Mouse (Mus musculus) right cerebral cortex, adult 18-20 months (tissue): ENCODE data around the gene Msantd2.

Source experiments
- DNase-seq: peaks from one replicate; pipeline ENCODE4 v3.0.0; 2022; ENCODE audit warnings: mixed read lengths

Gene Msantd2

DNA sequence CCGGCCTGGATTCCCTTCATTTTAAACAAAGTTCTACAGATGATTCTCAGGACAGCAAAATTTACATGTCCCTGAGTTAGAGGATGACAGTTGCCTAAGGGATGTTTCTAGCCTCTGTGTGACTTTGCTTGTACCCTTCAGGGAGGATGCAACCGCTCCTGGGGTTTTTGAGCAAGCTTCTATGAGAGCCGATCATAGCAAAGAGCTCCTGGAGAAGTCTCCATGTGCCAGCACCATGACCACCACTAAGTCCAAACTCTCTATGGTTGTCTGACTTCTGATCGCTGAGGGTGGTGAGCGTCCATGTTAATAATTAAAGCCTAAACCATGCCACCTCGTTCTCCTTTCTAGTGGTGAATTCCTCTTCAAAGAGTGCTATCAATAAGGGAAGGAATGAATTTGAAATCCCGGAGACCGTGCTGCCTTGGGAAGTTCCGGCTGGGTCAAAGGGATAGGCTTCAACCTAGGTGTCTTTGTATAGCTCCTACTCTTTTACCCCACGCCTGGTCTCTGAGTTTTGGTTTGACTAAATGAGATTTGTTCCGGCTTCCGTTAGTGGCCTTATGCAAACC, 54.8 kb downstream of the Msantd2 start:
- no peak for DNase-seq

DNA sequence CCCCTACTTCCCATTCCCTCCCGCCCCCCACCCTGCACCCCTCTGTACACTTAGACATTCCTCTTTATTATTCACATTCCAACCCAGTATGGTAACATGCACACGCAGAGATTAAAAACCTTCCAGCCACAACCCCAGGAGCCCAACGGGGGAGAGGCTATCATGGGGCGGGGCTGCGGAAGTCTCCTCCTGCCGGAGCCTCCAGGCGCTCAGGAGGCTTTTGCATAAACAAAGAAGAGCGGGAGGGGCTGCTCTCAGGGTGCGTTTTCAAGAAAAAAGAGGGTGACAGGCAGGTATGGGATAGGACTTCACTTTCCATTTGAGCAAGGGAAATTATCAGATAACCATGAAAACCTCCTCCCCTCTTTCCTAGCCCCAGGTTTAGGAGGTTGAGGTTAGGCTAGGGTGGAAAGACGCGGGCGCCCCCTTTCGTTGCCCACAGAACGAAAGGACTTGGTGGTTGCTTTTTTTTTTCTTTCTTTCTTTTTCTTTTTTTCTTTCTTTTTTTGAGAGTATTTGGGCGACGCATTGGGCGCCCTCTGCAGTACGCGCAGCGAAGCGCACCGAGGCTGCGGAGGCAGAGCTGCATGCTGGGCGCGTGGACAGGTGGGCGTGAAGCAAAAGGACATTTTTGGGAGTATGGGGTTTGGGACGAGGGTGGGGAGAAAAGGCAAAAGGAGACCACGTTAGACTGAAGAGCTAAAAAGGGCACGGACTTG, 55.5 kb downstream of the Msantd2 start:
- DNase-seq, result peak; percentile 80

DNA sequence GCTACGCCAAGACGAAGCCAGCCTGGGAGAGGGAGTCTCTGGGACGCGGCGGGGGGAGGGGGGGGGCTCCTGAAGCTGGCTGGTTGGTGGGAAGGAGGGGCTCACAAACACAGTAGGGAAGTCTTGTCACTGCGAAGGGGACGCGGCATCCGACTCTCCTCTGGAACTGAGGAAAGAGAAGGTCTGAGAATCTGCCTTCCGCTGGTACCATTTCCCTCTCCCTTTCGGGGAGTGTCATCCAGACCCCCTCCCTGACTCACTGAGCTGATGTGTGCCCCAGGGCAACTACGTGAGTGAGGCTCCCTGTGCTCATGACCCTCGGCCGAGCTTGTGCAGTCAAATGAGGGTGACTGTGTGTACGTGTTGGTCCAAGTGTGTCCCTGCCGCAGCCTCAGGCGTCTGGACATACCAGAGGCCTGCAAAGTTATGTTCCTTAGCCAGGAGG, 56.1 kb downstream of the Msantd2 start:
- peak; percentile 13 for DNase-seq

DNA sequence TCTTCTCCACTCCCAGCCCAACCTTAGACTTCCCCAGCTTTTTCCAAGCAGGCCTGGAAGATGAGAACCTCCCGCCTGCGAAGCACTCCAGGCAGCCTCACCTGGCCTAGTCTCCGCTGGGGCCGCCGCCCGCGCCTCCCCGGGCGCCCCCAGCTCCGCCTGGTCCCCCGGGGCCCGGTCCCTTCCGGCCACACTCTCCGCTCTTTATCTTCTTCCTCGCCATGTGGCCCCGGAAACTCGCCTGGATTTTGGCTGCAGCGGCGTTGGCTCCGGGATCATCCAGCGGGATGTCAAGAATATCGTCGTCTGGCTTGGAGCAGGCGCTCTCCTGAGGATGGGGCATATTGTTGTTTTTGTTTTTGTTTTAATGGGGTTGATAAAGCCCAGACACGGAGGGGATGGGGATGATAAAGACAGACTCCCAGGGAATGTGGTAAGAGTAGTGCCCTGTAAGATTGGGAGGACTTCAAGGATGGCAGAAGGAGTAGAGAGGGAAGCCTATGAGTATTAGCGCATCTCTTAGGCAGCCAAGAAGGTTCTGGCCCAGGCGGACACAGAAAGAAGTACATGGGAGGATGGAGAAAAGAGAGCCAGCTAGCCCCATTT, 56.8 kb downstream of the Msantd2 start:
- DNase-seq, result peak; percentile 22

DNA sequence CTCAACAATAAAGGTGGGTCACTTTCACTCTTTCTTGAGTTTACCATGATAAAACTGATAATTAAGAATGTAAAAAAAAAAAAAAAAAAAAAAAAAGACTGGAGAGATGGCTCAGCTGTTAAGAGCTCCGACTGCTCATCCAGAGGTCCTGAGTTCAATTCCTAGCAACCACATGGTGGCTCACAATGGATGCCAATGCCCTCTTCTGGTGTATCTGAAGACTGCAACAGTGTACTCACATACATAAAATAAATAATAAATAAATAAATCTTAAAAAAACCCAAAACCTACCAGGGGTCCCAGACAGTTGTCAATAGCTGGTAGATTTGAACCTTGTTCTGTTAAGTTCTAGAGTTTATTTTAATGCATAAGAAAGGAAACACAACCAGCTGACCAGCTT, 57.8 kb downstream of the Msantd2 start:
- DNase-seq, result no peak

DNA sequence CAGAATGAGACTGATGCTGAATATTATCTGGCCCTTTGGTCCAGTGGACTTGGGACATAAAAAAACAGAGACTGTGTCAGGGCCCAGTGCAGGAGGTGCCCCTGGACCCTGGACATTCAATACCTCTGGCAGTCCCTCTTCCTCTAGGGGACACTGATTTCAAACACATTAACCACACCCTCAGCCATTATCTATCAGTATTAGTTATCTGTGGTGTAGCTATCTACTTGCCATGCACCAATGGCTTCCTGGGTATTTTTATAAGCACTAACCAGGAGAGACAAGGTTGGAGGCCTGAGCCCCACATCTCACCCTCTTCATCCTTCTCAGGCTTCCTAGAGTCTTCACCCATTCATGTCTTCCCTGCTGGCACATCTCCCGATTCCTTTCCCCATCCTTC, 61.3 kb downstream of the Msantd2 start:
- DNase-seq, result no peak

DNA sequence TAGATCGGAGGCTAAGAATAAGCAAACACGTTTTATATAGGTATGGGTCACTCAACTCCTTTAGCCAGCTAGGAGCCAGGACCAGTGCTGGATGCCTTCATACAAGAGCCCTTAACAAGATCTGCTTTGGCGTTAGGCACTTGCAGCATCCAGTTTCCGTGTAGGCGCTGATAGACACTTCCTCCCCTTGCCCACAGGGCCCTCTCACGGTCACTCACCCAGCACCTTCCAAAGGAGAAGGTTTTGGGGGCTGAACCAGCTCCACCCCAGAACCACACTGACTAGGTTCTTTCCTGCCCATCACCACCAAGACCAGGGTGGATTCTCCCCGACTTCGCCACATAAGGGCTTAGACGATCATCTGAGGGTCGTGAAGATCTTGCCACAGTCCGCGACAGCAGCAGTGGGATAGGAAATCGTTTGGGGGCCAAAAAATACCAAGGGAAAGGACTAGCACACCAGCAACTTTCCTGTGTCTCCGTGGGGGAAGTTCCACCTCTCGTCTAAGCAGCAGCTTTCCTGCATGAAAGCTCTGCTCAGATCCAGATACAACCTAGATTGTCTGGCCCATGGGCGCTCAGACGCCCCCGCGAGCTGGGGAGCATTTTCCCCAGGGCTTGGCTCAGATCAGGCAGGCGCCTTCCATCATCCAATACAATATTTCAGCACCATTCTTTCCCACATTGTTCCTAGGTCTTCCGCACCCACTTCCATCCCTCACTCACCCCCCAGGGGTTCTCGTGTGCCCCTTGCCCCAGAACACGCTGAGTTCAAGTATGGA, 62.8 kb downstream of the Msantd2 start:
- no peak for DNase-seq

DNA sequence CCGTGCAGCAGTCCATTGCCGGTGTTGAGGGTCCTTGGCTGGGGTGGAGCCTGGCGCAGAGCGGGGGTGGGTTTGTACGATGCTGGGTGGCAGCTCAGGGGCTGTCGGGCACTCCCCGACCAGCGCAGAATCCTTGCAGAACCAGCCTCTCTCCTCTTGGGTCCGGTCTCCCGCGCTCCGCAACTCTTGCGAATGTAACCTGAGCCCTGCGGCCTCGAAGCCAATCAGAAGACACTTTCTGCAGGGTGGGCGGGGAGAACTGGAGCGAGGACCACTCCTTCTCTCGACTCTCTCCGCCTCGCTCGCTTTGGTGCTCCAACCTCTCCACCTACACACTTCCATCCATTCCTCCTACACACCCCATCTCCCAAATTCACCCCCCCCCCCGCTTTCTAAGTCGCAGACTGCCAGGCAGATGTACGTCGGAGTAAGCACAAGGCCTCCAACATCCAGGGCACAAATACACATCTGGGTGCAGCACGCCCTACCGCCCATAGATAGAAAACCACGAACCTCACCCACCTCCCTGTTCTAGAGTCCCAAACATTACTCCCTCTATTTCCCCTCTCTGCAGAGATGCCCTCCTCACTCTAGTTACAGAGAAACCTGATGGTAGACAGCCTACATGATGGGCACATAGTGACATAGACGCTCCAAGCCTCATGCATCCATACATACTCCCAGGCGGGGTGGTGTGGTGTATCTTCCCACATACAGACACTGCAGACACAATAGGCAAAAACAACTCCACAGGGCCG, 63.6 kb downstream of the Msantd2 start, which contains the start of gene Nrgn:
TSS of gene Nrgn (minus strand) at position 369 of the 758 bp plus-strand sequence.
- DNase-seq, result peak; percentile 95

DNA sequence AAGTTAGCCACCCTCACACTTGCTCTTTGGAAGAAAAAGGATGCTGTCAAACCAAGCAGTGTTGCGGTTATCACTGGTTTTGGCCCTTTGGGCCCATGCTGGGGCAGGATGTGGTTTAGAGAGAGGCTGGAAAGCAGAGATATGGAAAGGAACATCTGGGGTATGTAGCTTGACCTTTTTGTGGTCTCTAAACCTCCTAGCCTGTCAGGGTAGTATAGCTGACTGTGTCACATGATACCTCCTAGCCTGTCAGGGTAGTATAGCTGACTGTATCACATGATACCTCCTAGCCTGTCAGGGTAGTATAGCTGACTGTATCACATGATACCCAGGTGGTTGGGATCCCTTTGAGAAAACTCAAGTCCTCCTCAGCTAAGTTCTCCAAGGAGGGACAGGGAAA, 65.2 kb downstream of the Msantd2 start:
- DNase-seq, result no peak

DNA sequence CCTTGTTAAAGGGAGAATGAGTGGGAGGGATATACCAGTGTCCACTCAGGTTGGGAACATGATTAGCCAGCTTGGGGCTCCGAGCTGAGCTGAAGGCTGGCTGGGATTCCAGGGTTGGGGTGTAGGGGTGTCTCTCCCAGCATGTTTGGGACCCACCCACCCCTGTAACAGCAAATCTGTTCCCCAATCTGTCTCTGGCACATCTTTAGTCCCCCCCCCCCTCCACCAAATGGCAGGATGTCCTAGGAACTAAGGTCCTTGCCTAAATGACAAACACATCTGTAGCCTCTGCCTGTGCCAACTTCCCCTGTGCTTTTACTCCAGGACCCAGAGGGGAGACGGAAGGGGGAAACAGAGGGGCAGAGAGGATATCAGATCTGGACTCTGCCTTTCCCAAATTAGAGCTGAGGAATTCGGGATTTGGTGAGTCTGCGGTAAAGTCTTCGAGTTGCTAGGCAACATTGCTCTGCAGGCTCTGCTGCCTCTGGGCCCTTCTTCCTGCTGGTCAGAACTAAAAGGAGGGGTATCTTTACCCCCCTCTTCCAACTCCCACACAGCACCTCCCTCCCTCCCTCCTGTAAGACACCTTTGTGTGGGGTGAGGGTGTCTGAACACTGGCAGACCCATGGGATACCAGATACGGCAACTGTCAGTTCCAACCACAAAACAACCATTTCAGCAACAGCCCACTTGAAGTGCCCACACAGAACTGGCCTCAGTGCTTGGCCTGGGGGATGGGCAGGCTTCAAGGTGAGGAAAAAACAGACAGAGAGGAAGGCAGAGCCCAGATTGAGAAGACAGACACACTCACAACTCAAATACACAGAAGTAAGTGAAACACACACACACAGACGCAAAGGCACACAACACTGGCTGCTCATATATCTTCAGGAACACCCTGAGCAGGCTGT, 66.0 kb downstream of the Msantd2 start, which contains the start of gene Siae:
TSS of gene Siae (plus strand) at position 861 of the 911 bp plus-strand sequence.
- peak; percentile 73 for DNase-seq

DNA sequence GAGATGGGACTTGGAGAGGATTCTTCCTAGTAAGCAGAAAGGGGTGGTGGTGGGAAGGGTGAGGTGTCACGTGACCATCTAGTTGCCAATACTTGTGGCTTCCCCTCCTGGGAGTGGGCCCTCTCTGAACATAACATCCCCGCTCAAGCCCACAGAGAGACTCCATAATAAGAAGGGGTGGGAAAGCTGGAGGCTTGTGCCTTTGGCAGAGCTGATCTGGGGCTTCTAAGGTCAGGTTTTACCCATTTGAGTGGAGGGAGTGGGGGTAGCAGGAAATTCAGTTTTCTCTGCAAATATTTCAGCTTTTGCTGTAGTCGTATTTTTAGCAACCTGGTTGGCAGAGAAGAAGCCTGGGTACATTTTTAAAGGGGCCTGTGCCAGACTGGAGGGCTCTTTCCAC, 67.2 kb downstream of the Msantd2 start:
- no peak for DNase-seq

DNA sequence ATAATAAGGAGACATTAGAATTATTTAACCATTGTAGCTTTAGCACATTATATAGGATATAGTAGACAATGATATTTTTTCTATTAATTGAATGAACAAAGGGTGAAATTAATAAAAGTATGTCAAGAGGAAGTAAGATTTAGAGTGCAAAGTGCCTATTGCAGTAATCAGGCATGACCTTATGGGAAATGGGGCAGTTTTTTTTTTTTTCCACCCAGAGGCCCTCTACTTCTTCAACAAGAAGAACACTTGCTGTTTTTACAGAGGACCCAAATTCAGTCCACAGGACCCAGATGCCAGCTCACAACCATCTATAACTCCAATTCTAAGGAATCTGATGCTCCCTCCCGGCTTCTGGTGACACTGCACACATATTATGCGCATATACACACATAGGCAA, 71.5 kb downstream of the Msantd2 start:
- no peak for DNase-seq

DNA sequence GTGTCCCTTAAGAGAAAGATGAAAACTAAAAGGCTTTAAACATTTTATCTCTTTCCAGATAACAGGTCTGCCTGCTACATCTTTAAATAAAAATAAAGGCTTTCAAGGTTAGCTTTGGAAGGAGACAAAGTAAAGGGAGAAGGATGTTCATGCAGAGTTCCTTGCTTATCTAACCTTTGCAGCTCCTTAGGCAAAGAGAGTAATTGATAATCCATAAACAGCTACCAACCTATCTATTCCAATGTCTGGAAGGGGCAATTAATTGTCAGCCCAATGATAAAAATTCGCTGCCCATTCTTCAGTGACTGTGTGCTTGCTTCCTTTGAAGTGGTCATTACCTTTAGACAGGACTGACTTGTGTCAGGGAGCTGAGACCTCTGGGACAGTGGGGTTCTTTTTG, 74.7 kb downstream of the Msantd2 start:
- DNase-seq, result no peak

DNA sequence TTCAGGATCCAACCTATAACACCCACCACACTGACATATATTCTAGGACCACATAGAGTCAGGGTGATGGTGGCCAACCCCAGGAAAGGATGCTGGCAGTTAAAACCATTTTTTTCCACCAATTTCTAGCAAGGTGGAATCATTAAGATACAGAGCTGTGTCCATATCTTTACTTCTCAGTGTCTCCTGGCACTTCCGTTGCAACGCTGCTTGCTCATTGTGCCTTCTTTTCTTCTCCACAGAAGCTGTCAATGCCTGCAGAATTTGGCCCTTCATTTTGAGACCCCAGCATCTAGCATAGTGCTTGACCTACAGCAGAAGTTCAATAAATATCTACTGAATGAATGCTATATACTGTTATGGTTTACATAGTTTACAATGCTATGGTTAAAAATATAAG, 77.9 kb downstream of the Msantd2 start:
- no peak for DNase-seq

DNA sequence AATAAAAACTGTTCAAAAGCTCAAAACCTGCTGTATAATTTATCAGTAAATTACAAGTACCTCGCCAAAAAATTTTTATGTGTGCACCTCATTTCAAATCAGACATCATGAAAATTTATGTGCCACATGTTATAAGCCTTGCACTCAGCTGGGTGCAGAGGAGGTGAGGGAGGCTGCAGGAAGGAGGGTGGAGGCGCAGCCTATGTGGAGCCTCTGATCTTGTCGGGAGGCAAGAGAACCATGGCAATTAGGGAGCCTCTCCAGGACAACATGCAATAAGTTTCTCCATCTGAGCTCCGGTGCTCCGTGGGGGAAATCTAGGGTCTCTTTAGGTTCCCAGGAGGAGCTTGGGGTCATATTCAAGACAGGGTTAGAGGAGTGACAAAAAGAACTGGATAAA, 78.3 kb downstream of the Msantd2 start:
- DNase-seq, result peak; percentile 54

DNA sequence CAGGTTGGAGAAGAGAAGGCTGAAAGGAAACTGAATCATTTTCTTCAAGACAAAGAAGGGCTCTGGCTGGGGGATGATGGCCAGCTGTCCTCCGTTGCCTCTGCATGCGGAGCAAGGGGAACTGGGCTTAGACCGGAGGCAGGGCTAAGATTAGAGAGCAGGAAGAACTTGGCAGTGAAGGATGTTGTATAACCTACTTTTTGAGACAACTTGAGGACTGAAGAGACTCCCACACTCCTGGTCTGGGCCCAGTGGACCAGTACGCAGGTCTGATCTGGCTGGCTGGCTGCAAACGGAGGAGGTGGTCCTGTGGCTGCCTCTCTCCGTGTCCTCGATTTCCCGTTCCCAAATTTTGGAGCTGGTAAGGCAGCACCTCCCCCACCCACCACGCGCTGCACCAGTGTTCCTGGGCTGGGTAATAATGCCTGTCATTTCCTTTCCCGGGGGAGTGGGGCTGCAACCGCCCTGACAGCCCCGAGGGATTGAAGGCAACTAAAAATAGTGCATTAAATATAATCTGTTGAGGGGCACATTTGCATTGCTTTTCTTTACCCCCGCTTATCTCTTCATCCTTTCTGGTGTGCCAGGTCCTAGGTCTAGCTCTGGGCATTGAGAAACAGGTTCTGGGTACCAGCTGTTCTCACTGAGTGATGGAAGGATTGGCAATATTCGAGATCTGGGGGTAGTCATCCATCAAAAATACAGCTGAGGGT, 78.9 kb downstream of the Msantd2 start:
- peak; percentile 86 for DNase-seq

DNA sequence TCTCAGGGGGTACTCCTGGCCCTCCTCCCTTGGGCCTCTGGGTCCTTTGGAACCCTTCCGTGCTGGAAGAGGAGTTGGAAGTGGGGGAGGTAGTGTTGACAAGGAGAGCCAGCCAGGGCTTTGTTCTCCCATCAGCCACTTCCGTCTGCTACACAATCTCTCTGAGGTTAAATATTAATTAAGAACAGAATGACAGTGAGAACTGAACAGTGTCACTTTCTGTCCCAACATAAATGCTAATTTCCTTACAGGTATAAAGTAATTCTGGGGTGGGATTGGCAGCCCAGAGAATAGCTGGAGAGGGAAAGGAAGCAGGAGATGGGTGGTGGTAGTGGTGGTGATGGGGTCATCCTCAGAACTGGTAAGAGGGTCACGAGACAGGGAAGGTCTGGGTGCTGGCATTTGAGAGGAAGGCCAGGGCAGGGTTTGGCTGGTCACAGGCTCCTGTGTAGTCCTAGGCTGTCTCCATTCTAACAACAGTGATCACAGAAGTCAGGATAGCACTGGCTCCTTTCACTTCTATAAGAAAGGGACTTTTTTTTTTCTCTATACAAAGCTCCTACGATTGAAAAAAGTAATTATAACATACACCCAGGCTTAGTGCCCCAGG, 79.6 kb downstream of the Msantd2 start:
- DNase-seq, result no peak

DNA sequence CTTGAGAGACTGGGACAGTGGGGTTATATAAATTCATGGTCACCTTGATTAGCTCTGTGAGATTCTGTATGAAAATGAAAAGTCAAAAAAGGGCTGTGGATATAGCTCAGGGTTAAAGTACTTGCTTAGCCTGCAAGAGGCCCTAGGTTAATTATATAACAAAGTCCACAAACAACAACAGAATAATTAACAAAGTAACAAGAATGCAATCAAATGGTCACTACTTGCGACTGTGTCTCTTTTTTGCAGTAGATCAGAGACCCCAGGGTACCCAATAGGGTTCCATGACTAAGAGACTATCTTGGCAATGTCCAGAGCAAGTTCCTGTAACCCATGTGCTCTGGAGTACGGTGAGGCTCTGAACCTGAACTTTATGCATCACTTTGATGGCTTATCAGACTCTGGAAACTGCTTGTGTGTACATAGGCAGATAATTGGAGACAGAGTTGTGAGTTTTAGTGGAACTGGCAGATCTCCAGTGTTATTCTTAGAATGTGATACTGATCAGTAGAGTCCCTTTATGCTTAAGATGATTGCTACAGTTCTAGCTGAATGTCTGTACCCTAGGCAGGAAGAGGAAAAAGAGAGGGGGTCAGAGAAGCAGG, 80.2 kb downstream of the Msantd2 start:
- DNase-seq, result no peak

DNA sequence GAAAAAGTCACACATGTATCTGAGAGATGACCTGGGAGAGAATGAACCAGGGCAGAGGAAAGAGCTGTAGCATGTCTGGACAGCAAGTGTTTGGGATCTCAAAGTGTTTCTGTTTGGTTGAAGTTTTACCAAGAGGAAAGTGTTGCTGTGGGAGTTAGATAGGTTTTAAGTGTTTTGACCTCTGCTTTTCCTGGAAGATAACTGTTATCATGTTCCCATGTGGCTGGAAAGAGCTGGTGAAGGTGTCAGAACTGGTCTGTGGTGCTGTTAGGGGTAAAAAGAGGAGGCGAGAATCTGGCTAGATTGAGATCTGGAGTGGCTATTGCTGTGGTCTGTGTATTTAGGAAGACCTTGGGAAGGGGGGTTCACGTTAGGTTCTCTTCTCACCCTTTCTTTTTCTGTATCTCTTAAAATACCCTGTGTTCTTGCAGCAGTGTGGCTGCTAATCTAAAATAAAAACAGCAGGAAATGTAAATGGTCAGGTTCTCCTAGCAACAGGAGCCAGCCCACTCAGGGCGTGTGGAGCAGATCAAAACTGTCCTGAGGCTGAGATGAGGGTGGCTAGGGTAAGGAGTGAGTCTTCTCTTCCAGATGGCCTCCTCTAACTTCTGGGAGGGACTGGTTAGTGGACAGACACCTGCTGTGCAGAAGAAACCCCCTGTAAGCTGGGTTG, 83.2 kb downstream of the Msantd2 start:
- no peak for DNase-seq
